Mouse (Mus musculus) hindbrain, embryonic 14.5 days (tissue): ENCODE data around the gene Padi3. TPM values are rescaled to one million over a fixed set of nuclear protein-coding genes. Genes with fewer than 3 reads are reported as not detected.

Source experiments
- ATAC-seq: fragments of 200-750 bp; cut with Nextera tagmentation; 2 replicates; pipeline ENCODE4 v1.8.0; 2017; ENCODE audit warnings: moderate number of reproducible peaks, mild to moderate bottlenecking, moderate TSS enrichment, moderate library complexity; ENCODE audit not compliant: low FRiP score
- DNase-seq: peaks from one replicate; pipeline ENCODE4 v3.0.0-alpha.2; 2015; ENCODE audit warnings: low spot score
- H3K27ac ChIP-seq: fragments of 300-500 bp; sonication (generic); 2 replicates; pipeline ENCODE4 v1.5.1; 2014; ENCODE audit warnings: mild to moderate bottlenecking, moderate library complexity
- H3K27me3 ChIP-seq: fragments of 300-500 bp; sonication (generic); 2 replicates; pipeline ENCODE4 v1.6.1; 2014; ENCODE audit warnings: mild to moderate bottlenecking, low read length, mixed read lengths; ENCODE audit not compliant: control insufficient read depth, insufficient read depth
- H3K36me3 ChIP-seq: fragments of 300-500 bp; sonication (generic); replicated peaks from 2 replicates; pipeline ENCODE4 v1.6.1; 2014; ENCODE audit not compliant: control insufficient read depth, insufficient read depth
- H3K4me1 ChIP-seq: fragments of 300-500 bp; sonication (generic); replicated peaks from 2 replicates; pipeline ENCODE4 v1.6.1; 2014; ENCODE audit warnings: antibody characterized with exemption, low read length, mixed read lengths; ENCODE audit not compliant: control insufficient read depth, insufficient read depth
- H3K4me2 ChIP-seq: fragments of 300-500 bp; sonication (generic); replicated peaks from 2 replicates; pipeline ENCODE4 v1.6.1; 2014; ENCODE audit warnings: mild to moderate bottlenecking, moderate library complexity
- H3K4me3 ChIP-seq: fragments of 300-500 bp; sonication (generic); replicated peaks from 2 replicates; pipeline ENCODE4 v1.5.1; 2014; ENCODE audit warnings: mild to moderate bottlenecking, low read length
- H3K9ac ChIP-seq: fragments of 300-500 bp; sonication (generic); 2 replicates; pipeline ENCODE4 v1.6.1; 2014
- H3K9me3 ChIP-seq: fragments of 300-500 bp; sonication (generic); 2 replicates; pipeline ENCODE4 v1.6.1; 2016; ENCODE audit warnings: low read length; ENCODE audit not compliant: control insufficient read depth
- WGBS: fragments of 180-500 bp; shearing (Covaris S2); extraction: QIAGEN DNeasy Blood & Tissue Kit; methylation state at CpG from one replicate; pipeline ENCODE4 v1.1.7; 2014; 5-methylcytosine and 5-hydroxymethylcytosine counted together
- polyA plus RNA-seq: library from polyadenylated mRNA; unstranded; fragments of >200 nt; fragmentation: Nextera tagmentation; extraction: Ambion mirVana; gene quantifications from 2 replicates; pipeline ENCODE4 v1.2.1, GENCODE M21; 2014

Padi3 gene
- polyA plus RNA-seq, 1 experiment from 2014 or later = not detected

DNA sequence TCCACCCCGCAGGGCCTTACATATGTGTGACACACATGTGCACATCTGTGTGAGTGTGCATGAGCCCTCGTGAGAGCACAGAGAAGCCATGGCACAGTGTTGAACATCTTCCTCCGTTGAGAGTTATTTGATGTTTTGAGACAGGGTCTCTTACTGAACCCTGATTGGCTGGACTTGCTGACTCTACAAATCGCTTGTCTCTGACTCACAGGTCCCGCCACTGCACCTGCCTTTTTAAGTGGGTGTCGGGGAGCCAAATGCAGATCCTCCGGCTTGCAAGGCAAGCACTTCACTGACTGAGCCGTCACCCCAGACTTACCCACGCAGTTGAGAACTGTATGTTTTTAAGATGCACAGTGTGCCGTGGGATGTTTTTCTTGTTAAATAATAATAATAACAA is 34.6 kb downstream of the Padi3 start:
- ATAC-seq = no peak
- H3K36me3 ChIP-seq = no peaks in the 10 kb centered on the region
- H3K4me2 ChIP-seq = no peak overlapping the region
- H3K27me3 ChIP-seq = no peaks in the 10 kb centered on the region
- H3K9ac ChIP-seq = no peak overlapping the region
- no peak overlapping the region for H3K4me3 ChIP-seq
- 87% methylated on average over 10 of the region's 10 CpGs for WGBS
- H3K4me1 ChIP-seq = no peaks in the 10 kb centered on the region
- no peak overlapping the region for H3K27ac ChIP-seq
- DNase-seq = no peak
- no peaks in the 10 kb centered on the region for H3K9me3 ChIP-seq

DNA sequence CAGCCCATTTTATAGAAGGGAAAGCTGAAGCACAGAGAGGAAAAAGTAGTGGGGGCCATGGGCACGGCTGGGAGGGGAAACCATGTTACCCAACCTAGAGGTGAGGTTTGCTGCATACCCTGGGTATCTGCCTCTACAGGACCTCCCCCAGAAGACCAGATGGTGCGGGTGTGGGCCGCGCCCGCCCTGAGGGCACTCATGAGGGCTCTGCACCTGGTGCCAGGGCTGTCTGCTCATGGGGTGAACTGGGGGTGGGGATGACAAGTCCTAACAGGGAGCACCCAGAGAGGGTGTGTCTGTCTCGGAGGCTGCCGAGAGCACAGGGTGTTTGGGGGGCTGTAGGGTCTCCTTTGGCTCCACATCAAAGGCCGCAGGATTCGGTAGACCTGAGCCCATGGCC is 35.6 kb downstream of the Padi3 start:
- DNase-seq (no peak), ATAC-seq (no peak)
- Histone ChIP-seq H3K9me3 (no peaks in the 10 kb centered on the region), H3K27me3 (no peaks in the 10 kb centered on the region), H3K9ac (no peak overlapping the region), H3K27ac (no peak overlapping the region), H3K4me2 (no peak overlapping the region), H3K4me1 (0 out of 2 replicates have a peak, but pooled peaks cover 3% of the 10 kb centered on the region), H3K36me3 (no peaks in the 10 kb centered on the region), H3K4me3 (no peak overlapping the region)
- 86% methylated on average over 9 of the region's 9 CpGs for WGBS

DNA sequence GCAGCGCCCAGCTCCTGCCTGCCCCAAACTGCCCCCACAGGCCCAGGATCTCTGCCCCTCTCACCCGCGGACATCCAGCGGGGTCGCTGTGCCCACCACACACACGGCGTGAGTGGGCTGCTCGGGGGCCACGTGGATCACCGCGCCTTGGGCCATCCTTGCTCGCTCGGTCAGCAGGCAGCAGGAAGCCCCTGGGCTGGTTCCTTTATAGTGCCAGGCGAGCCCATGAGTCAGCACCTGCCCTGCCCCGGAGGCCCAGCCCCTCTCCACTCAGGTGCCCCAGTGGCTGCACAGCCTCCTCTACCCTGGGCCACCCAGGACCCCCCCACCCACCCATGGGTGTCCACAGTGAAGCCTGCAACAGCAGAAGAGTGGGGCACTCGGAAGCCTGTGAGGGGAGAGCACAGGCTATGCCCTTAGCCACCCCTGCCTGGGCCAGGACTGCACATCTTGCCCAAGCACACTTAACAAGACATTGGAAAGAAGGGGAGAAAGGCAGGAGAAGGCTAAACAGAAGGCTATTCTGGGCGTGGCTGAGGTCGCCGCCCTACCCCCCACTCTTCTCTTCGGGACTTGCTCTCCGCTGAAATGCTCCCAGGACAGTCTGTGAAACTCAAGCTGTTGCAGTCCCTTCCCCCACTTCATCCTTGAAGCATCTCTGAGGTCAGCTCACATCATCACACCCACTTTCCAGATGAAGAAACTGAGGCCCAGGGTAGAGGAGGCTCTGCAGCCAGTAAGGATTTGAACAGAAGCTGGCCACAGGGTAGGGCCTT is 36.2 kb downstream of the Padi3 start, which contains the start of gene Padi4:
Padi4 (minus strand) TSS at position 212 of the 776 bp plus-strand sequence.
- Histone ChIP-seq H3K4me3 (no peak within 1 kb of the TSS), H3K27me3 (no peaks in the 10 kb centered on the region)

DNA sequence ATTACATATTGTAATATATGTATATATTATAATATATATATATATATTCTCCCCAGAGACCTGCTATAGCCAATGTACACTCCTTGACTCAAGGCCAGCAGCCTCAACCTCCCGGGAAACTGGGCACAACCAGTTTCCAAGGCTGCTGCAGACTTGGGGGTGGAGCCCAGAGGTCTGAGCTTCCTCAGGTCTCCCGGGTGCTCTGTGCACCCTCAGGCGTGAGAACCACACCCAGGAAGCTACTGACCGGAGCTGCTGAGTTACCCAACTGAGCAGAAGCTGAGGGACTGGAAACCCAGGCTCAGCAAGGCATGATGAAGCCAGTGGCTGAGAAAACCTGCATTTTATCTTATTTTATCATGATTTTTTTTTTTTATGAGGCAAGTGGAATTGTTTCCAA is 39.4 kb downstream of the Padi3 start:
- Histone ChIP-seq H3K4me2 (no peak overlapping the region), H3K4me1 (0 out of 2 replicates have a peak, but pooled peaks cover 3% of the 10 kb centered on the region), H3K4me3 (no peak overlapping the region), H3K9me3 (no peaks in the 10 kb centered on the region), H3K36me3 (no peaks in the 10 kb centered on the region), H3K27me3 (no peaks in the 10 kb centered on the region), H3K9ac (no peak overlapping the region), H3K27ac (no peak overlapping the region)
- ATAC-seq = no peak
- DNase-seq = no peak
- 58% methylated on average over 4 of the region's 4 CpGs for WGBS

More for the DNA sequence above, 36.2 kb downstream of the Padi3 start, which contains the start of gene Padi4:
- no peak within 1 kb of the TSS for H3K4me2 ChIP-seq
- no peak within 1 kb of the TSS for H3K9ac ChIP-seq
- H3K9me3 ChIP-seq = no peaks in the 10 kb centered on the region
- H3K4me1 ChIP-seq = 0 out of 2 replicates have a peak, but pooled peaks cover 3% of the 10 kb centered on the region
- 82% methylated on average over 21 of the region's 21 CpGs for WGBS
- ATAC-seq (no peak), DNase-seq (no peak)
- no peak within 1 kb of the TSS for H3K27ac ChIP-seq
- H3K36me3 ChIP-seq = no peaks in the 10 kb centered on the region

DNA sequence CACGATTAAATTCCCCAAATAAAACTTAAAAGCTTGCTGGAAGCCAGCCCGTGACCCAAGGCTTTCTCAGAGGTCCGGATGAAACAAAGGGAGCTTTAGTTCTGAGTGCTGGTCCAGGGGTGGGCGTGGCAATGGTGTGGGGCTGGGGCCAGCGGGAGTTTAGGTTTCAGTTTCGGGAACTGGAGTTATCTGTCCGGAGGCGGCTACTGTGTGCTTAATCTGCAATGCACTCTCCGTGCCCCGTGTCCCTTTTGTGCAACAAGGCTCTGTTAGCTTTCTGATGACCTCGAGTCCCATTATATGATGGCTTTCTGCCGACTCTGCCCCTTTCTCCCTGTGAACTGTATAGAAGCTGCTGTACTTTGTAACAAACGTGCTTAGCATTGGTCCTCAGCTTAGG is 40.0 kb downstream of the Padi3 start:
- no peak for ATAC-seq
- Histone ChIP-seq H3K9me3 (no peaks in the 10 kb centered on the region), H3K36me3 (no peaks in the 10 kb centered on the region), H3K4me3 (no peak overlapping the region), H3K27ac (no peak overlapping the region), H3K4me1 (0 out of 2 replicates have a peak, but pooled peaks cover 3% of the 10 kb centered on the region), H3K4me2 (peak overlapping the region; percentile 33), H3K27me3 (no peaks in the 10 kb centered on the region), H3K9ac (no peak overlapping the region)
- WGBS = 13% methylated on average over 13 of the region's 13 CpGs
- DNase-seq = no peak

DNA sequence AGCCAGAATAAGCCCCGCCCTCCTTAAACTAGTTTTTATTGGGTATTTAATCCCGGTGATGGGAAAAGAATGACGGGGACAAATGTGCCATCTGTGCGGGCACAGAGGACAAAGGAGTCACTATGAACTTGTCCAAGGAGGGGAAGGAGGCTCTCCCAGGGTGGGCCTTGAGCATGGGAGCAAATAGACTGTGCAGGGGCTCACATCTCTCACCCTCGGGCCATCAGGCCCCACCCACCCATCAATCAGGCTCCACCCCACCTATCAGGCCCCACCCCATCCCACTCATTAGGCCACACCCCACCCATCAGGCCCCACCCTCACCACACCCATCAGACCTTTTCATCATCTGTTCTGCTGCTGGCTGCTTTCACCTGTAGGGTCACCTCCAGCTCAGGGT is 41.5 kb downstream of the Padi3 start:
- H3K4me2 ChIP-seq = no peak overlapping the region
- H3K9me3 ChIP-seq = no peaks in the 10 kb centered on the region
- H3K4me3 ChIP-seq = no peak overlapping the region
- 0 out of 2 replicates have a peak, but pooled peaks cover 3% of the 10 kb centered on the region for H3K4me1 ChIP-seq
- DNase-seq (no peak), ATAC-seq (no peak)
- 80% methylated on average over 5 of the region's 5 CpGs for WGBS
- H3K27ac ChIP-seq = no peak overlapping the region
- no peaks in the 10 kb centered on the region for H3K36me3 ChIP-seq
- no peaks in the 10 kb centered on the region for H3K27me3 ChIP-seq
- H3K9ac ChIP-seq = no peak overlapping the region

DNA sequence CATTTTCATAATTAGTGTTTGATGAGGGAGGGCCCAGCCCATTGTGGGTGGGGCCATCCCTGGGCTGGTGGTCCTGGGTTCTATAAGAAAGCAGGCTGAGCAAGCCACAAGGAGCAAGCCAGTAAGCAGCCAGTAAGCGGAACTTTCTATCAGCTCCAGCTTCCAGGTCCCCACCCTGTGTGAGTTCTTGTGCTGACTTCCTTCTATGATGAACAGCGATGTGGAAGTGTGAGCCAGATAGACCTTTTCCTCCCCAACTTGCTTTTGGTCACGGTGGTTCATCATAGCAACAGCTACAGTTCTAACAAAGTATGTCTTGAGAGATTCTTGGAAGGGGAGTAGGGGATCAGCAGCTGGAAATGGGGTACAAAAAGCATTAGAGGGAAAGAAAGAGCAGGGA is 44.5 kb downstream of the Padi3 start:
- WGBS = 82% methylated on average over 3 of the region's 3 CpGs
- Histone ChIP-seq H3K27ac (no peak overlapping the region), H3K36me3 (no peaks in the 10 kb centered on the region), H3K9ac (no peak overlapping the region), H3K27me3 (no peaks in the 10 kb centered on the region), H3K4me1 (0 out of 2 replicates have a peak, but pooled peaks cover 3% of the 10 kb centered on the region), H3K9me3 (no peaks in the 10 kb centered on the region), H3K4me2 (no peak overlapping the region), H3K4me3 (no peak overlapping the region)
- DNase-seq (no peak), ATAC-seq (no peak)

DNA sequence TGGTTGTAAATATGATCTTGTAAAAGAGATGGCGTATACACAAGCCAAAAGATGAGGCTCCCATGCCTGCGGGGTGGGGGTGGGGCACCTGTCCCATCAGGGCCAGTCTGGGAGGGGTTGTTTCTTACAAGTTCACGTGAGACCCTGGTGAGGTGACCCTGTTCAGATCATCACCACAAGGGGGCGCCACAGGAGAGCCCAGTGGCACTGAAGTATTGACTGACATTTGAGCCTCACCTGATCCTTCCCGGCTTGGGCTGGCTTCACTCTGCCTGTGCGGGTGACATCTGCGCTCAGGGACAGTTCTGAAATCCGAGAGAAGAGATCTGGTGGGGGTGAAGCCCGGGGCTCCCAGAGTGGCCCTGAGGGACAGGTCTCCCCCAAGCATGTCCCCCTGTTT is 47.3 kb downstream of the Padi3 start:
- no peak overlapping the region for H3K9ac ChIP-seq
- 16% methylated on average over 9 of the region's 9 CpGs for WGBS
- H3K4me3 ChIP-seq = no peak overlapping the region
- H3K36me3 ChIP-seq = no peaks in the 10 kb centered on the region
- no peak overlapping the region for H3K27ac ChIP-seq
- no peaks in the 10 kb centered on the region for H3K4me1 ChIP-seq
- ATAC-seq = no peak
- DNase-seq = no peak
- no peaks in the 10 kb centered on the region for H3K9me3 ChIP-seq
- no peaks in the 10 kb centered on the region for H3K27me3 ChIP-seq
- no peak overlapping the region for H3K4me2 ChIP-seq

DNA sequence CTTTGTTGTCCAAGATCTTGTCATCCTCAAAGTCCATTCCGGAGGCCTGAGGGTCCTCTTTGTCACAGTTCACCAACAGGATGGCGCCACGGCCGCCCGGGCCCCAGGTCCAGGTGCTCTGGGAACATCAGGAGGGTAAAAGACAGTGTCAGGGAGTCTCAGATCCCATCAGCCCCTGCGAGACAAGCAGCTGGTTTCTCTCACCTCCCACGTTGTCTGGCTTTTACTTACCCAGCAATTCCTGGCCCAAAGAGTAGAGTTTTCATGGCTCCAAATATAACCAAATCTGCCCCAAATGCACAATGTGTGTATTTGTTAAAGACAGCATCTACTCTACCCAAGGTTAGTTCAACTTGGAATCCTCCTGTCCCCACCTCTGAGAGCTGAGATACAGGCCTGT is 48.8 kb downstream of the Padi3 start:
- Histone ChIP-seq H3K27me3 (no peaks in the 10 kb centered on the region), H3K4me1 (0 out of 2 replicates have a peak, but pooled peaks cover 3% of the 10 kb centered on the region), H3K4me3 (no peak overlapping the region), H3K27ac (no peak overlapping the region), H3K9me3 (no peaks in the 10 kb centered on the region), H3K9ac (no peak overlapping the region), H3K4me2 (no peak overlapping the region), H3K36me3 (no peaks in the 10 kb centered on the region)
- ATAC-seq (no peak), DNase-seq (no peak)
- 94% methylated on average over 7 of the region's 7 CpGs for WGBS
